Mouse (Mus musculus): ENCODE measurements around the gene Manf.

GRCm38 (mm10) chr9:106788812-106789321 lies 102.9 kb downstream of the Manf start, which contains the start of gene Rad54l2:
- TF ChIP-seq EP300 (IDR thresholded peaks at IDR 0.05; ENCODE audit: low read depth) (no peak), CTCF (IDR thresholded peaks at IDR 0.05; ENCODE audit: low read depth) (peak; percentile 20)
